Mouse (Mus musculus): ENCODE measurements around the gene Sh2d7.

Gene Sh2d7

DNA sequence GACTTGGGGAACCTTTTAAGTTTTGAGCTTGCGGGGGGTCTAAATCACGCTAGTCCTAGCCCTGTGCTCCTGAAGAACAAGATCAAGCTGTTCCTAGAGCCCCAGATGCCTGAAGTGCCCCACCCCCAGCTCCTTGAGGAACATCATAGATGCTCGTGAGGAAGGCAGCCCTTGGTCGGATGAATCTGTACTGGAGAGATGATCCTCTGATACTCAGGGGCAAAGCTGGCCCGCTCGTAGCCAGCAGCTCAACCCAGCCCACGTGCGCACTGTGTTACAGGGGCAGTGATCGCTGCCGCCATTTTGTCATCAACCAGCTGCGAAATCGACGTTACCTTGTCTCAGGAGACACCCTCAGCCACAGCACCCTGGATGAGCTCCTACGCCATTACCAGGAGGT lies at the start of gene Sh2d7:
Sh2d7 (plus strand) TSS at position 301 of the 400 bp plus-strand sequence.
- DNase-seq = no peak

GRCm38 (mm10) chr9:54489599-54489998 lies 49.2 kb upstream of the Sh2d7 start:
- no peak for DNase-seq

DNA sequence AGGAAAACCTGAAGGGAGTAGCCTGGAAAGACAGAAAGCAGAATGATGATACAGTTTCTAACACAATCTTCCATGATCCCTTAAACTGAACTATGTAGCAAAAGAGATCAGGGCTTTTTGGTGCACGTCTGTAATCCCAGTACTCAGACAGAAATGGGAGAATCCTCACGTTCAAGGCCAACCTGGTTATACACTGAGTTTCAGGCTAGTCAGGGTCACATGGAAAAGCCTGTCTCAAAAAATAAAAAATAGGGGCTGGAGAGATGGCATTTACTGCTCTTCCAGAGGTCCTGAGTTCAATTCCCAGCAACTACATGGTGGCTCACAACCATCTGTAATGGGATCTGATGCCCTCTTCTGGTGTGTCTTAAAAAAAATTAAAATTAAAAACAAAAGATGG lies 48.4 kb upstream of the Sh2d7 start:
- no peak for DNase-seq

DNA sequence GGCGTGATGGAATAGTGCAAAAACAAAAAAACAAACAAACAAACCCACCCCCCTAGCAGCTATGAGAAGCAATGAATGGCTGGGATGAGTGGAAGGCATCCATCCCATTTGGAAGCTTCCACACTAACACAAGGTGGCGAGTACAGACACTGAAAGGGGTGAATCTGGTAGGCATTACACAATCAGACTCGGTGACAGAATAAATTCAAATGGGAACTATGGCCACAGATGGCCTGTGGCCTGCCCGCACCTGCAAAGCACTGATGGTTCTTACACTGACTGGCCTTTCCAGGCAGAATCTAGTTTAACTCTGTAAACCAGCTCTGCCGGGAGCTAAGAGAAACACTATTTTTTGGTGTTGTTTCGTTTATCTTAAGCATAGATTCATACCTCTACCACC lies 39.5 kb upstream of the Sh2d7 start:
- DNase-seq = peak; percentile 32 to 44

DNA sequence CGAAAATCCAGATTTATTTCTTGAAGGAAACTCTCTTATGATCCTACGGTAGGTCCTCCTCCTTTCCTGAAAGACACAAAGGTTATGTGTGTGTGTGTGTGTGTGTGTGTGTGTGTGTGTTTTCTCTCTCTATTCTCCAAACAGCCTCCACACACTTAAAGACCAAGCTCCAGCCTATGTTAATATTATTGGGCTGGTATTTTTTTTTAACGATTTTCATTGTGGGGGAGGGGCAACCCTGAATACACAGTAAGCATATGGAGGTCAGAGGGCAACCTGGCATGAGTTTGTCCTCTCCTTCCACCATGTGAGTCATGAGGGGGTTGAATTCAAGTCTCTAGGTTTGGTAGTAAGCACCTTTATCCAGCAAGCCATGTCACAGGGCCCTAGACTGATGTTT lies 39.0 kb upstream of the Sh2d7 start:
- peak in 1 of 2 experiments; percentile 11 for DNase-seq

- DNase-seq = peak; percentile 69 to 73
These were observed 37.8 kb upstream of the Sh2d7 start for GRCm38 (mm10) chr9:54500832-54501452.

- DNase-seq = peak; percentile 87 to 92
These were observed 37.2 kb upstream of the Sh2d7 start, which contains the start of gene Dmxl2 for GRCm38 (mm10) chr9:54501453-54502110. Gene Dmxl2 (minus strand): TSS chr9:54501626.

DNA sequence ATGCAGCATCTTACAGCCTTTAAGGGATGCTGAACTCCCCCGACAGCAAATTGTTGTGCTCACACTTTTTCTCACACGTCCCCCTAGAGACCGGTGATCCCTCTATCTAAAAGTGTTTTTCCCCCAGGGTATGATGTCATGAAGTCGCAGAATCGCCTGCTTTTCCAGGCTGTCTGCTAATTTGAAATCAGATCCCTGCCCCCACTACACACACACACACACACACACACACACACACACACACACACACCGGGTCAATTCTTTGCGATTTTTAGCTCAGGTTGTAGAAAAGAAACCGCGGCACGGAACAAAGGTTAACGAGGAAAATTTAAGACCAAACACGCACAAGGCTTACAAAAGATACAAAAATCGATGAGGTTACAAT lies 36.7 kb upstream of the Sh2d7 start:
- DNase-seq = no peak

DNA sequence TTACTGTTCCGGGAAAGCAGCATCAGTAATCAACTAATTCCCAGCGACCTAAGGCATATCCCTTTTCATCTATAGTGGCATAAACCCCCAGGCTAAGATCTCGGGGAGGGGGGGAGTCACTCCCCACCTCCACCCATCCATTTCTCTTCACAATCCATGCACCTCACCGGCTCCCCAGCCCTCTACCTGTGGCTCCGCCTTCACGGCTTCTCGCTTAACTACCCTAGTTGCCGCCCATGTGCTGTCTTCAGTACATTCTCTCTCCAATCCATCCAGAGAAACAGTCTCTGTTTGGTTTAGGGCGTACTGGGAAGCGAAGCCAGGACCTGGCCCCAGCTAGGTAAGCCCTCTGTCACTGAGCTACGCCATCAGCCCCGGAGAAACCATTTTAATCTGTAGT lies 35.9 kb upstream of the Sh2d7 start:
- peak; percentile 30 to 37 for DNase-seq

GRCm38 (mm10) chr9:54515991-54516390 lies 22.8 kb upstream of the Sh2d7 start:
- no peak for DNase-seq

DNA sequence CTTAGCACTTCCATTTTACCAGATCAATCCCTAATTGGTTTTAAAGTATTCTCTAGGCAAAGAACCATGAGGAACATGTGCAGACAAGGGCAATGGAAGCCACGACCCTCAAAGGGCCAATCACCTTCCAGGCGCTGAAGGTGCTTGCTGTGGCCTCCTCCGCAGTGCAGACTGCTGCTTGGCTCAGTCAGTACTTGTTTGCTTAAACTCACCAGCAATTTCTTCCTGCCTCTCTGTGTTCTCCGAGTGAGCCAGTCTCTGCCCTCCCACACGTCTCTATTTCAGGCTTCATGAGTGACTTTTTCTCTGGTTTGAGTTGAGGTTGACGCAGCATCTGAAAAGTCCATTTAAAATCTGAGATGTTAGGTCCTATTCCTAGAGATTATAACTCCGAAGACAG lies 19.9 kb upstream of the Sh2d7 start:
- no peak for DNase-seq

DNA sequence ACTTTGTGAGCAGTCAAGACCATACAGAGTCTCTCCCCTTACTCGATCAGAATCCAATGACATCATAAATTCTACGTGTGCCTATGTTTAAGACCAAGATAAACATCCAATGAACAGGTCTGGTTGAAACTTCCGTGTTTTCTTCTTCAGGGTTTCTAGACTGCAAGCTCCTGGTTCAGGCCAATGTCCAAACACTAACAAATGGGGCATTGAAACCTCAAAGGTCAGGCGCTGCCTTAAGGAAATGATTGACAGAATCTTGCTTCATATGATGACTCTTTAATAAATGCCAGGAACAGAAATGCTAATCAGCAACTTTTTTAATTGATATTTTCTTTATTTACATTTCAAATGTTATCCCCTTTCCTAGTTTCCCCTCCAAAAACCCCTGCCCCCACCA lies 18.5 kb upstream of the Sh2d7 start:
- no peak for DNase-seq

GRCm38 (mm10) chr9:54527694-54528093 lies 11.1 kb upstream of the Sh2d7 start:
- no peak for DNase-seq

DNA sequence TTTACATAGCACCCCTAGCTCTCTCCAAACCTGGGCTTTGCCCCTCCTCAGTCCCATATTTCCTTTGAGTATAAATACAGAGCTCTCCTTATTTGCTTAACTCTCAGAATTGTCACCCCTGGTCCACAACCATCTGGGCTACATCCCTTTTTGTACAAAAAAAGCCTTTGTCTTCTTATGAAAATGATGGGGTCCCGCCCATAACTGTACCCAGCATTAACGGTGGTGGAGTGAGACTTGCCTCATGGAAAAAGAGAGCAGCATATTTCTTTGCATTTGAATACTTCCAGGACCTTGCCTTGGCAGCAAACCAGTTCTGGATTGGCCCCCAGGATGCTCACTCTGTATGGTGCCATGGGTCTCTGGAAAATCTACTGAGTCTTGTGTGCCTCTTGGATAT lies 8.8 kb upstream of the Sh2d7 start:
- DNase-seq = no peak

DNA sequence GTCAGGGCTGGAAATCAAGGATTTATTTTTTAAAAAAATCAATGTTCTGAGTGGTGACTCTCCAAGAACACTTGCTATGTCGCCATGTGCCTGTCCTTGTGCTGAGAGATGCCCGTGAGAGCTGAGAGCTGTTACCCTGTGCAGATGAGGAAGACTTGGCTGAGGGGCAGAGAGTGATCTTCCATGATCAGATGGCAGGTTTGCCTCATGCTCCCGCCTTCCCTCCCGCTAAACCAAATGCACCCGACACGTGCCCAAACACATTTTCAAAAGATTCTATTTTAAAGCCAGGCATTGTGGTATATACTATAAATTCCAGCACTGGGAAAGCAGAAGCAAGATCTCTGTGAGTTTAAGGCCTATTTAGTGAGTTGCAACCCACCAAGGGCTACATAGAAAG lies 7.9 kb upstream of the Sh2d7 start:
- DNase-seq = no peak

DNA sequence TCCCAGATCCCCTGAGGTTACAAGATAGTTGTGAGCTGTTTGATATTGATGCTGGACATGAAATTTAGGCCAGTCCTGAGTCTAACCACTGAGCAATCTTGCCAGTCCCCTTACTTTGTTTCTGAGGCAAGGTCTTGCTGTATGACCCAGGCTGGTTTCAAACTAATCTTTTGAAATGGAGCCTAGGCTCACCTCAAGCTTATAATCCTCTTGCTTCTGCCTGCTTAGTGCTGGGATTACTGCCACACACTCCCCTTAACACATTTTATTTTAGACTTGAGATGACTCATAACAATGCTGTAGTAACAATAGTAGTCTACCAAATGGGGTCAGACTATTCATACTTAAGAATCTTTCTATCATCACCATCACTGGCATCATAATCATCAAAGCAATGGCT lies 7.4 kb upstream of the Sh2d7 start:
- no peak for DNase-seq

DNA sequence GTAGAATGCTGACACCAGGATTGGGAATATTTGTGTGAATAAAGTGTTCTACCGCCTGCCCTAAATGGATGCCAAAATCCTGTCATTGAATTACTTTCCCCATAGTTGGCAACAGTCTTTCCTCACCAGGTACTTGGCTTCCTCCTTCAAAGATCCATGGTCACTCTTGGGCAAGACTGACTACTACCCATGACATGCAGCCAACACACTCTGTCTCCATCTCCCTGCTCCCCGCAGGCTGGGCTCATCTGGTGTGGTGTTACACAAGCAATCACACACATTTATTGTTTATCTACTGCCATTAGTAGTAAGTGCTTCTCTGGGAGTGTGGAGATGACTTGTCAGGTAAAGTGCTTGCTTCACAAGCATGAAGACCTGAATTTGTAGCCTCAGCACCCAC lies 5.9 kb upstream of the Sh2d7 start:
- DNase-seq = peak; percentile 15 to 22

GRCm38 (mm10) chr9:54533975-54534374 lies 4.8 kb upstream of the Sh2d7 start:
- DNase-seq = peak; percentile 48 to 67

DNA sequence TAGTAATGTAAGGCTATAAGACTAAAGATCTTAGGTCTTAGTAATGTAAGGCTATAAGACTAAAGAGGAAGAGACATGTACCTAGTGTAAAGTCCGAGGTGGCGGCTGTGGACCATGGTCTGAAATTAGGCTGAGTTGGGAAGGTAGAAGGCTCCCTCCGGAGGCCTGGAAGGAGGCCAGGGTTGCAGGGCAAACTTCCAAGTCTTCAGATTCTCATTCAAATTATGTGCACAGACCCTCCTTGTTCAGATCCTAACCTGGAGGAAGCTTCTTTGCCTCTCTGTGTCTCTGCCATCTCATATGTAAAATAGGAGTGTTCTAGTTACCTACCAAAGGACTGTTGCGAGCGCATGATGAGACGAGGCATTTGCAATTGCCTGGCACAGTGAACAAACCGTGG lies 2.5 kb upstream of the Sh2d7 start:
- DNase-seq = peak; percentile 31 to 33

GRCm38 (mm10) chr9:54537030-54537429 lies 1.8 kb upstream of the Sh2d7 start:
- DNase-seq = no peak

DNA sequence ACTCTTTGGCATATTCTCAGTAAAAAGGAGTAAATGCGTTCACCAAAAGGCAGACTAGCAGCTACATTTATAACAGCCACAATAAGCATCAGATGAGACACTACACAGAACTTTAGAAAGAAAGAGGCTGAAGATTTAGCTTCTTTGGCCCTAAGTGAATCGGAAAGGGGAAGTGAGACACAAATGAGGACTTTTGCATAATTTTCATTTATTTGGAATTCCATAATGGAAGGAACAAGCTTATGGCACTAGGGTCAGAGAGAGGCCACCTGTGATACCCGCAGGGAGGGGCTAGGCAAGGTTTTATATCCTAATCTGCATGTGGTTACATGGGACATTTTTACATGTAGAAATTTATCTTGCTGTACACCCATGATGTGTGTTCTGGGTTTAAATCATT lies 1.3 kb upstream of the Sh2d7 start:
- DNase-seq = no peak

DNA sequence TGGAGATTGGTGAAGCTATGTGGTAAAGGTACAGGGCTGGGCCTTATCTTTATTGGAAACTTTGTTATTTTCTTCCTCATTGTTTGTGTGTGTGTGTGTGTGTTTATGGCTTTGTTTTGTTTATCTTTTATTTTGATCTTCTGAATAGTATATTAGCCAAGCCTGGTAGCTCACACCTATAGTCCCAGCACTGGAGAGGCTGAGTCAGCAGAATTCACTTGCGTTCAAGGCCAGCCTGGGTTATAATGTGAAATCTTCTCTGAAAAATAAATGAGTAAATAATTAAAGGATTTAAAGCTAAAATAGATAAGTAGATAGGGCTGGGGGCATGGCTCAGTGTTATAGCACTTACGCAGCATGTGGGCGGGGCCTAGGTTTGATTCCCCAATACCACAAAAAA lies 540 bp upstream of the Sh2d7 start:
- no peak for DNase-seq

DNA sequence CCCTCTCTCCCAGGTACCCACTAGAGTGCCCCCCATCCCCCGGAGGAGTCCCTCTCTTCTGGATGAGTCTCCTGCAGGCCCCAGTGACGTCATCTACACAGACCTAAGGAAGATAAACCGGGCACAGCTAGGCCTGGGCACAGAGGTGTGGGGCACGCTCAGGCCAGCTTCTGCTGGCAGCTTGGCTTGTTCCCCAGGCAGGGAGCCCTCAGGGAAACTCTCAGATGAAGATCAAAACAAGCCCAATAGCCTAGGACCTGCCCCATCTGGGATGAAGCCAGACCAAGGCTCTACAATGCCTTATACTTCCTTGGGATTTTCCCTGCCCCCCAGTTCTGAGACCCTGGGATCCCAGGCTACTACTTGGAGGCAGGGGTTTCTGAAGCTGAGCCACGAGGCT lies 2.0 kb downstream of the Sh2d7 start:
- no peak for DNase-seq

GRCm38 (mm10) chr9:54544212-54544953 lies 5.6 kb downstream of the Sh2d7 start:
- no peak for DNase-seq

All from cerebellum, postnatal 36 days (tissue).